Mouse (Mus musculus) adrenal gland, postnatal 0 days (tissue): Measurements from ENCODE around the gene Maob. TPM values are rescaled to one million over a fixed set of nuclear protein-coding genes. Genes with fewer than 3 reads are reported as not detected.

Experiments used
- polyA plus RNA-seq: library from polyadenylated mRNA; unstranded; fragments of >200 nt; fragmentation: Nextera tagmentation; extraction: Ambion mirVana; gene quantifications from 2 replicates; pipeline ENCODE4 v1.2.1, GENCODE M21; 2015

Maob gene
- polyA plus RNA-seq: 10.6 and 16.1 TPM in 2 replicates

DNA sequence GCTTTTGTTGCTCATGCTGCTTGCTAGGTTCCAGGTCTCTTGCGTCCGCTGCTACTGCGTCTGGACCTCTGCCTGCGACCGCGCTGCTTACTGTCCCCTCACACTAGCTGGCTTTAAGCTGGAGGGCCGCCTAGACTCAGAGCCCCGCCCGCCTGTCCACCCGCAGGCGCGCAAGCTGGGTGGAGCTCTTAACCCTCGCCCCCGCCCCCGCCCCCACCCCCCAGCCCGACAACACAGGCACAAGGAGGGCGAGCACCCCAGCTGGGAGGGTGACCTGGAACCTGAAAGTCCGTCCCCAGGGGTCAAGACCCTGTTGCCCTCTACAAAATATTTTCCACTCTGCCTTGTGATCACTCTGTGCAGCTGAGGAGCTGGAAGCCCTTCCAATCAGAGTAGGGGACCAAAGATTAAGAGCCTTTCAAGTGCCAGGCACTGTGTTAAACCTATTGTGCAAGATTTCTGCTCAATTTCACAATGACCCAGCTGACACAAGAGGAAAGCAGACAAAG is at the start of gene Maob:
TSS of gene Maob (minus strand) at position 106 of the 509 bp plus-strand sequence.

Other genes with a start within 250 kb of the Maob start
- gene Maoa, start 197.7 kb downstream of the Maob start, polyA plus RNA-seq: 34.4 and 66.4 TPM in 2 replicates
- gene Ndp, start 94.4 kb upstream of the Maob start, polyA plus RNA-seq: 0.55 and 2.2 TPM in 2 replicates